Mouse (Mus musculus) hindbrain, embryonic 10.5 days (tissue): Measurements from ENCODE around the gene Dctn5. TPM values are rescaled to one million over a fixed set of nuclear protein-coding genes. Genes with fewer than 3 reads are reported as not detected.

ENCODE experiments used
- DNase-seq: peaks from one replicate; pipeline ENCODE4 v3.0.0-alpha.2; 2017; ENCODE audit warnings: low spot score
- H3K27ac ChIP-seq: fragments of 300-500 bp; sonication (generic); 2 replicates; pipeline ENCODE4 v1.5.1; 2016; ENCODE audit warnings: mild to moderate bottlenecking, moderate library complexity
- H3K27me3 ChIP-seq: fragments of 300-500 bp; sonication (generic); 2 replicates; pipeline ENCODE4 v1.6.1; 2016; ENCODE audit warnings: mild to moderate bottlenecking; ENCODE audit not compliant: poor library complexity, insufficient read depth, severe bottlenecking
- H3K36me3 ChIP-seq: fragments of 300-500 bp; sonication (generic); 2 replicates; pipeline ENCODE4 v1.6.1; 2016; ENCODE audit warnings: mild to moderate bottlenecking, moderate library complexity
- H3K4me1 ChIP-seq: fragments of 300-500 bp; sonication (generic); replicated peaks from 2 replicates; pipeline ENCODE4 v1.6.1; 2016; ENCODE audit warnings: mild to moderate bottlenecking
- H3K4me3 ChIP-seq: fragments of 300-500 bp; sonication (generic); 2 replicates; pipeline ENCODE4 v1.5.1; 2016; ENCODE audit warnings: mild to moderate bottlenecking, moderate library complexity
- H3K9me3 ChIP-seq: fragments of 300-500 bp; sonication (generic); 2 replicates; pipeline ENCODE4 v1.6.1; 2016; ENCODE audit warnings: mild to moderate bottlenecking, moderate library complexity
- WGBS: fragments of 180-500 bp; shearing (Covaris S2); methylation state at CpG from one replicate; pipeline ENCODE4 v1.1.7; 2016; 5-methylcytosine and 5-hydroxymethylcytosine counted together
- polyA plus RNA-seq: library from polyadenylated mRNA; unstranded; fragments of >200 nt; fragmentation: Nextera tagmentation; extraction: Ambion mirVana; gene quantifications from 2 replicates; pipeline ENCODE4 v1.2.1, GENCODE M21; 2016

The Dctn5 gene
- polyA plus RNA-seq, 1 experiment from 2014 or later, result 137 TPM

- Histone ChIP-seq H3K4me3 (peak overlapping the region; percentile 95), H3K9me3 (no peaks in the 10 kb centered on the region), H3K4me1 (peaks cover 21% of the 10 kb centered on the region), H3K27me3 (no peaks in the 10 kb centered on the region), H3K36me3 (peaks cover 57% of the 10 kb centered on the region), H3K27ac (peak overlapping the region; percentile 93)
- DNase-seq, result no peak
- WGBS, result 20% methylated on average over 8 of the region's 8 CpGs
Observed at GRCm38 (mm10) chr7:122133338-122133625, 441 bp downstream of the Dctn5 start.

- 74% methylated on average over 10 of the region's 10 CpGs for WGBS
- Histone ChIP-seq H3K9me3 (no peaks in the 10 kb centered on the region), H3K27me3 (no peaks in the 10 kb centered on the region), H3K4me3 (no peak overlapping the region), H3K27ac (no peak overlapping the region), H3K4me1 (peaks cover 21% of the 10 kb centered on the region), H3K36me3 (peaks cover 58% of the 10 kb centered on the region)
- peak; percentile 11 for DNase-seq
Observed at GRCm38 (mm10) chr7:122135070-122135469, 2.2 kb downstream of the Dctn5 start.

- H3K27me3 ChIP-seq, result no peaks in the 10 kb centered on the region
- no peak for DNase-seq
- H3K4me3 ChIP-seq, result no peak overlapping the region
- peaks cover 10% of the 10 kb centered on the region for H3K4me1 ChIP-seq
- H3K9me3 ChIP-seq, result no peaks in the 10 kb centered on the region
- no peak overlapping the region for H3K27ac ChIP-seq
- H3K36me3 ChIP-seq, result peaks cover 78% of the 10 kb centered on the region
Observed at GRCm38 (mm10) chr7:122137071-122137470, 4.2 kb downstream of the Dctn5 start.

- peaks cover 8% of the 10 kb centered on the region for H3K4me1 ChIP-seq
- H3K27me3 ChIP-seq, result no peaks in the 10 kb centered on the region
- peaks cover 89% of the 10 kb centered on the region for H3K36me3 ChIP-seq
- H3K9me3 ChIP-seq, result no peaks in the 10 kb centered on the region
- 95% methylated on average over 5 of the region's 5 CpGs for WGBS
- no peak for DNase-seq
- H3K4me3 ChIP-seq, result no peak overlapping the region
- H3K27ac ChIP-seq, result no peak overlapping the region
Observed at GRCm38 (mm10) chr7:122138190-122138589, 5.3 kb downstream of the Dctn5 start.

- Histone ChIP-seq H3K9me3 (no peaks in the 10 kb centered on the region), H3K27ac (no peak overlapping the region), H3K4me3 (no peak overlapping the region), H3K4me1 (no peaks in the 10 kb centered on the region), H3K36me3 (peaks cover 99% of the 10 kb centered on the region), H3K27me3 (no peaks in the 10 kb centered on the region)
- DNase-seq, result no peak
Observed at GRCm38 (mm10) chr7:122140991-122141390, 8.2 kb downstream of the Dctn5 start.

GRCm38 (mm10) chr7:122152473-122152872 is 19.6 kb downstream of the Dctn5 start:
- H3K27me3 ChIP-seq, result no peaks in the 10 kb centered on the region
- DNase-seq, result no peak
- no peak overlapping the region for H3K27ac ChIP-seq
- H3K9me3 ChIP-seq, result no peaks in the 10 kb centered on the region
- WGBS, result 92% methylated on average over 4 of the region's 4 CpGs
- H3K4me3 ChIP-seq, result no peak overlapping the region
- H3K4me1 ChIP-seq, result peaks cover 5% of the 10 kb centered on the region
- H3K36me3 ChIP-seq, result peaks cover 45% of the 10 kb centered on the region

GRCm38 (mm10) chr7:122158488-122158887 is 25.6 kb downstream of the Dctn5 start:
- H3K4me1 ChIP-seq, result peaks cover 43% of the 10 kb centered on the region
- H3K9me3 ChIP-seq, result no peaks in the 10 kb centered on the region

GRCm38 (mm10) chr7:122158915-122159902 is 26.4 kb downstream of the Dctn5 start, which contains the start of gene Plk1:
Plk1 (plus strand) TSS chr7:122159439.
- H3K9me3 ChIP-seq, result no peaks in the 10 kb centered on the region
- H3K4me3 ChIP-seq, result peak within 1 kb of the TSS; percentile 84
- H3K27me3 ChIP-seq, result no peaks in the 10 kb centered on the region
- under 1% methylated on average over 63 of the region's 63 CpGs for WGBS
- peak within 1 kb of the TSS; percentile 94 for H3K27ac ChIP-seq
- H3K4me1 ChIP-seq, result peaks cover 43% of the 10 kb centered on the region
- H3K36me3 ChIP-seq, result peaks cover 37% of the 10 kb centered on the region
- peak; percentile 93 for DNase-seq

More at GRCm38 (mm10) chr7:122158488-122158887, 25.6 kb downstream of the Dctn5 start:
- Histone ChIP-seq H3K4me3 (peak overlapping the region; percentile 84), H3K36me3 (peaks cover 30% of the 10 kb centered on the region), H3K27me3 (no peaks in the 10 kb centered on the region), H3K27ac (peak overlapping the region; percentile 94)
- 8% methylated on average over 13 of the region's 13 CpGs for WGBS
- no peak for DNase-seq

- Histone ChIP-seq H3K4me1 (peaks cover 43% of the 10 kb centered on the region), H3K36me3 (peaks cover 46% of the 10 kb centered on the region), H3K27me3 (no peaks in the 10 kb centered on the region), H3K4me3 (peak overlapping the region; percentile 84), H3K27ac (peak overlapping the region; percentile 94), H3K9me3 (no peaks in the 10 kb centered on the region)
- DNase-seq, result peak; percentile 25
- WGBS, result under 1% methylated on average over 12 of the region's 12 CpGs
Observed at GRCm38 (mm10) chr7:122160037-122160436, 27.2 kb downstream of the Dctn5 start.

- Histone ChIP-seq H3K4me1 (peaks cover 25% of the 10 kb centered on the region), H3K4me3 (no peak overlapping the region), H3K9me3 (no peaks in the 10 kb centered on the region), H3K27ac (no peak overlapping the region), H3K36me3 (peaks cover 83% of the 10 kb centered on the region), H3K27me3 (no peaks in the 10 kb centered on the region)
- 96% methylated on average over 8 of the region's 8 CpGs for WGBS
- DNase-seq, result no peak
Observed at GRCm38 (mm10) chr7:122163766-122164165, 30.9 kb downstream of the Dctn5 start.

GRCm38 (mm10) chr7:122167203-122167602 is 34.4 kb downstream of the Dctn5 start:
- Histone ChIP-seq H3K27ac (no peak overlapping the region), H3K4me3 (no peak overlapping the region), H3K36me3 (peaks cover 92% of the 10 kb centered on the region), H3K27me3 (no peaks in the 10 kb centered on the region), H3K9me3 (no peaks in the 10 kb centered on the region), H3K4me1 (no peaks in the 10 kb centered on the region; the same call in 1 of the 2 replicates)
- 94% methylated on average over 7 of the region's 7 CpGs for WGBS
- DNase-seq, result no peak

- WGBS, result 86% methylated on average over 6 of the region's 6 CpGs
- Histone ChIP-seq H3K36me3 (peaks cover 57% of the 10 kb centered on the region), H3K27me3 (no peaks in the 10 kb centered on the region), H3K9me3 (no peaks in the 10 kb centered on the region), H3K27ac (no peak overlapping the region), H3K4me3 (no peak overlapping the region), H3K4me1 (no peaks in the 10 kb centered on the region)
- DNase-seq, result no peak
Observed at GRCm38 (mm10) chr7:122170705-122171104, 37.9 kb downstream of the Dctn5 start.

GRCm38 (mm10) chr7:122171613-122172012 is 38.8 kb downstream of the Dctn5 start:
- no peak for DNase-seq
- H3K27ac ChIP-seq, result no peak overlapping the region
- H3K9me3 ChIP-seq, result no peaks in the 10 kb centered on the region
- no peaks in the 10 kb centered on the region for H3K27me3 ChIP-seq
- H3K4me3 ChIP-seq, result no peak overlapping the region
- H3K4me1 ChIP-seq, result no peaks in the 10 kb centered on the region
- peaks cover 48% of the 10 kb centered on the region for H3K36me3 ChIP-seq
- WGBS, result 79% methylated on average over 10 of the region's 10 CpGs
